ENCODE assay signal across 19 mouse cellular contexts in genomic region chr6:54555816-54556215, GRCm38 (mm10). TPM values are rescaled to one million over a fixed set of nuclear protein-coding genes. Genes with fewer than 3 reads are reported as not detected.
A peak's percentile ranks its signal among the peaks of the same experiment; 100 is the strongest.
DNase-seq lines count a peak whose midpoint lies in the region; ATAC-seq and TF ChIP-seq lines count a peak whose summit lies in the region.
"Had no signal": no experiment of that assay in that cellular context is flagged by ENCODE, and none has a peak within 500 bp of the region (broad histone marks: within the 10 kb centered on the region; RNA-seq: fewer than 3 reads in every experiment).

No protein-coding gene starts in this region.

- no peak overlapping the region for H3K4me3 ChIP-seq in hindbrain, embryonic 11.5 days (ENCODE audit: low read depth, low read length)
- no peak overlapping the region for H3K4me3 ChIP-seq in hindbrain, postnatal 0 days (ENCODE audit: low read length)
- no peak overlapping the region for H3K4me3 ChIP-seq in embryonic facial prominence, embryonic 10.5 days
- no peak overlapping the region for H3K4me3 ChIP-seq in lung, embryonic 14.5 days (ENCODE audit: low read depth, low read length)
- H3K4me3 ChIP-seq: erythroblast, embryonic 14.5 days; liver, embryonic 13.5 days; megakaryocyte, embryonic 14.5 days had no signal

- no peak overlapping the region for H3K4me2 ChIP-seq in hindbrain, embryonic 11.5 days (replicated peaks; ENCODE audit: low read depth, low read length)
- H3K4me2 ChIP-seq in hindbrain, postnatal 0 days (ENCODE audit: low read depth, low read length), result no peak overlapping the region
- H3K4me2 ChIP-seq in lung, embryonic 14.5 days, result no peak overlapping the region
- H3K4me2 ChIP-seq: liver, embryonic 13.5 days had no signal

- H3K9ac ChIP-seq in hindbrain, embryonic 11.5 days (ENCODE audit: low read depth, low read length), result no peak overlapping the region
- no peak overlapping the region for H3K9ac ChIP-seq in hindbrain, postnatal 0 days (replicated peaks; ENCODE audit: low read length)
- no peak overlapping the region for H3K9ac ChIP-seq in lung, embryonic 14.5 days
- H3K9ac ChIP-seq: liver, embryonic 13.5 days had no signal

- H3K27me3 ChIP-seq in hindbrain, embryonic 11.5 days (ENCODE audit: control insufficient read depth, insufficient read depth, low read length), result no peaks in the 10 kb centered on the region
- H3K27me3 ChIP-seq in hindbrain, postnatal 0 days (ENCODE audit: insufficient read depth, low read length), result no peaks in the 10 kb centered on the region
- 0 out of 2 replicates have a peak, but pooled peaks cover 6% of the 10 kb centered on the region for H3K27me3 ChIP-seq in embryonic facial prominence, embryonic 10.5 days (replicated peaks; ENCODE audit: low read depth, poor library complexity, severe bottlenecking)
- H3K27me3 ChIP-seq in lung, embryonic 14.5 days (ENCODE audit: insufficient read depth, low read length), result no peaks in the 10 kb centered on the region
- H3K27me3 ChIP-seq: liver, embryonic 13.5 days had no signal

- H3K27ac ChIP-seq in hindbrain, embryonic 11.5 days (ENCODE audit: low read depth, low read length), result peak overlapping the region; percentile 67; the same call in 1 of the 2 replicates
- no peak overlapping the region for H3K27ac ChIP-seq in hindbrain, postnatal 0 days
- peak overlapping the region; percentile 68; the same call in 1 of the 2 replicates for H3K27ac ChIP-seq in embryonic facial prominence, embryonic 10.5 days (replicated peaks)
- peak overlapping the region; percentile 46; the same call in 1 of the 2 replicates for H3K27ac ChIP-seq in lung, embryonic 14.5 days (ENCODE audit: low read depth)
- H3K27ac ChIP-seq: liver, embryonic 13.5 days had no signal

- no peaks in the 10 kb centered on the region for H3K9me3 ChIP-seq in hindbrain, embryonic 11.5 days (ENCODE audit: control insufficient read depth, low read length)
- H3K9me3 ChIP-seq in hindbrain, postnatal 0 days (ENCODE audit: low read length), result no peaks in the 10 kb centered on the region
- no peaks in the 10 kb centered on the region for H3K9me3 ChIP-seq in embryonic facial prominence, embryonic 10.5 days
- no peaks in the 10 kb centered on the region for H3K9me3 ChIP-seq in lung, embryonic 14.5 days (ENCODE audit: low read depth, low read length)
- H3K9me3 ChIP-seq: liver, embryonic 13.5 days; megakaryocyte, embryonic 14.5 days had no signal

- no peak for TF ChIP-seq CTCF in hindbrain, postnatal 0 days (IDR thresholded peaks at IDR 0.05; ENCODE audit: low read depth)
- no peak for TF ChIP-seq CTCF in lung, embryonic 14.5 days (IDR thresholded peaks at IDR 0.05; ENCODE audit: low read depth)

- ATAC-seq in hindbrain, embryonic 11.5 days (ENCODE audit: low FRiP score), result no peak
- no peak for ATAC-seq in hindbrain, postnatal 0 days
- peak; percentile 61; the same call in 1 of the 2 replicates for ATAC-seq in lung, embryonic 14.5 days (ENCODE audit: insufficient read depth)
- ATAC-seq in CD4-positive, CD25-positive, alpha-beta regulatory T cell, adult 4 months, result no peak
- ATAC-seq: activated CD4-positive, CD25-positive, alpha-beta regulatory T cell, adult 4 months had no signal

- 71% methylated on average over 1 of the region's 1 CpGs for WGBS in hindbrain, embryonic 11.5 days
- WGBS in hindbrain, postnatal 0 days, result 41% methylated on average over 1 of the region's 1 CpGs
- 72% methylated on average over 1 of the region's 1 CpGs for WGBS in embryonic facial prominence, embryonic 10.5 days
- 45% methylated on average over 1 of the region's 1 CpGs for WGBS in lung, embryonic 14.5 days

- H3K36me3 ChIP-seq in hindbrain, embryonic 11.5 days (ENCODE audit: control insufficient read depth, insufficient read depth, low read length), result no peaks in the 10 kb centered on the region
- H3K36me3 ChIP-seq in hindbrain, postnatal 0 days (ENCODE audit: insufficient read depth, low read length), result no peaks in the 10 kb centered on the region
- no peaks in the 10 kb centered on the region for H3K36me3 ChIP-seq in embryonic facial prominence, embryonic 10.5 days (replicated peaks)
- no peaks in the 10 kb centered on the region for H3K36me3 ChIP-seq in lung, embryonic 14.5 days (ENCODE audit: insufficient read depth)
- H3K36me3 ChIP-seq: liver, embryonic 13.5 days had no signal

- H3K4me1 ChIP-seq in hindbrain, embryonic 11.5 days (replicated peaks; ENCODE audit: control insufficient read depth, insufficient read depth, low read length), result peaks cover 8% of the 10 kb centered on the region
- H3K4me1 ChIP-seq in hindbrain, postnatal 0 days (ENCODE audit: insufficient read depth, low read length), result peaks cover 32% of the 10 kb centered on the region
- peaks cover 24% of the 10 kb centered on the region for H3K4me1 ChIP-seq in embryonic facial prominence, embryonic 10.5 days
- peaks cover 9% of the 10 kb centered on the region for H3K4me1 ChIP-seq in lung, embryonic 14.5 days (ENCODE audit: insufficient read depth)
- H3K4me1 ChIP-seq: liver, embryonic 13.5 days had no signal

- DNase-seq in adrenal gland, postnatal 14 days, result peak; percentile 24
- no peak for DNase-seq in adrenal gland, adult 18-20 months (ENCODE audit: low spot score in 2 of 2)
- no peak for DNase-seq in hindbrain, embryonic 11.5 days (ENCODE audit: low spot score)
- no peak for DNase-seq in hindbrain, postnatal 0 days (ENCODE audit: low spot score)
- no peak for DNase-seq in embryonic facial prominence, embryonic 10.5 days (ENCODE audit: low spot score)
- peak; percentile 68 for DNase-seq in lung, embryonic 14.5 days
- no peak for DNase-seq in testis, postnatal 14 days (ENCODE audit: low spot score)
- DNase-seq: kidney, adult 11 months; kidney, postnatal 25 days; layer of hippocampus, postnatal 36 days; left cerebral cortex, postnatal 4 days; liver, embryonic 13.5 days; right cerebral cortex, postnatal 4 days; thymus, adult 18-20 months had no signal

RNA-seq across cellular contexts. Expression of gene Scrn1, which starts 10.5 kb away (rescaled TPM):
- total RNA-seq in adrenal gland, postnatal 14 days (2021), result 24.8 and 31.0 TPM in 2 replicates
- total RNA-seq in adrenal gland, adult 18-20 months (2021), result 10 to 100 TPM; 25.1 to 31.1 TPM
- polyA plus RNA-seq in hindbrain, embryonic 11.5 days (2014; fragmentation: Nextera tagmentation; extraction: Ambion mirVana), result 70.4 and 75.2 TPM in 2 replicates
- 117 and 121 TPM in 2 replicates for total RNA-seq in hindbrain, postnatal 0 days (2014; rRNA removed)
- polyA plus RNA-seq in hindbrain, postnatal 0 days (2015; fragmentation: Nextera tagmentation; extraction: Ambion mirVana), result 91.7 and 93.2 TPM in 2 replicates
- 20.0 and 24.0 TPM in 2 replicates for polyA plus RNA-seq in embryonic facial prominence, embryonic 10.5 days (2016; fragmentation: Nextera tagmentation; extraction: Ambion mirVana)
- polyA plus RNA-seq in lung, embryonic 14.5 days (2014; fragmentation: Nextera tagmentation; extraction: Ambion mirVana), result 1.9 and 2.4 TPM in 2 replicates
- polyA plus RNA-seq in CD4-positive, CD25-positive, alpha-beta regulatory T cell, adult 4 months (2017; shearing (Covaris generic)), result under 1 TPM in 1 of 2 experiments, not detected in 1; 0.22 TPM
- total RNA-seq: granulocyte monocyte progenitor cell, adult 5-6 weeks had no signal
- polyA plus RNA-seq: activated CD4-positive, CD25-positive, alpha-beta regulatory T cell, adult 4 months; erythroblast, embryonic 14.5 days had no signal

RNA-seq across cellular contexts. Expression of gene Plekha8, which starts 39.1 kb away (rescaled TPM):
- total RNA-seq in adrenal gland, postnatal 14 days (2021), result 16.3 and 16.9 TPM in 2 replicates
- 10 to 100 TPM; 17.1 to 21.8 TPM for total RNA-seq in adrenal gland, adult 18-20 months (2021)
- polyA plus RNA-seq in hindbrain, embryonic 11.5 days (2014; fragmentation: Nextera tagmentation; extraction: Ambion mirVana), result 16.8 and 19.6 TPM in 2 replicates
- 12.9 and 13.4 TPM in 2 replicates for total RNA-seq in hindbrain, postnatal 0 days (2014; rRNA removed)
- polyA plus RNA-seq in hindbrain, postnatal 0 days (2015; fragmentation: Nextera tagmentation; extraction: Ambion mirVana), result 4.8 and 4.9 TPM in 2 replicates
- polyA plus RNA-seq in embryonic facial prominence, embryonic 10.5 days (2016; fragmentation: Nextera tagmentation; extraction: Ambion mirVana), result 17.6 and 18.2 TPM in 2 replicates
- polyA plus RNA-seq in lung, embryonic 14.5 days (2014; fragmentation: Nextera tagmentation; extraction: Ambion mirVana), result 11.8 and 12.5 TPM in 2 replicates
- under 1 TPM; 0.67 to 0.73 TPM for polyA plus RNA-seq in CD4-positive, CD25-positive, alpha-beta regulatory T cell, adult 4 months (2017; shearing (Covaris generic))

RNA-seq across cellular contexts. Expression of gene Fkbp14, which starts 41.3 kb away (rescaled TPM):
- 17.9 and 20.1 TPM in 2 replicates for total RNA-seq in adrenal gland, postnatal 14 days (2021)
- total RNA-seq in adrenal gland, adult 18-20 months (2021), result 10 to 100 TPM; 22.2 to 23.4 TPM
- polyA plus RNA-seq in hindbrain, embryonic 11.5 days (2014; fragmentation: Nextera tagmentation; extraction: Ambion mirVana), result 16.2 and 17.9 TPM in 2 replicates
- total RNA-seq in hindbrain, postnatal 0 days (2014; rRNA removed), result 4.9 and 5.7 TPM in 2 replicates
- 6.9 TPM in 2 replicates for polyA plus RNA-seq in hindbrain, postnatal 0 days (2015; fragmentation: Nextera tagmentation; extraction: Ambion mirVana)
- polyA plus RNA-seq in embryonic facial prominence, embryonic 10.5 days (2016; fragmentation: Nextera tagmentation; extraction: Ambion mirVana), result 11.1 and 11.2 TPM in 2 replicates
- polyA plus RNA-seq in lung, embryonic 14.5 days (2014; fragmentation: Nextera tagmentation; extraction: Ambion mirVana), result 21.5 and 28.1 TPM in 2 replicates
- polyA plus RNA-seq in CD4-positive, CD25-positive, alpha-beta regulatory T cell, adult 4 months (2017; shearing (Covaris generic)), result not detected
- total RNA-seq: granulocyte monocyte progenitor cell, adult 5-6 weeks had no signal
- polyA plus RNA-seq: activated CD4-positive, CD25-positive, alpha-beta regulatory T cell, adult 4 months; erythroblast, embryonic 14.5 days had no signal

Comparison
In these comparisons a context has a peak if more than half of its experiments do, and no peak if none do; other contexts are left out.
1. DNase-seq: peak in adrenal gland, postnatal 14 days (single experiment) and lung, embryonic 14.5 days (single experiment); none in adrenal gland, adult 18-20 months (0 of 2), hindbrain, embryonic 11.5 days (single experiment), hindbrain, postnatal 0 days (single experiment), embryonic facial prominence, embryonic 10.5 days (single experiment) and testis, postnatal 14 days (single experiment).